Mouse (Mus musculus) lung, postnatal 14 days (tissue): Measurements from ENCODE around the gene Chmp6.

Experiments used
- DNase-seq: peaks from one replicate; pipeline ENCODE4 v3.0.0; 2021

The Chmp6 gene

GRCm38 (mm10) chr11:119909436-119909835, 3.8 kb upstream of the Chmp6 start:
- peak; percentile 83 for DNase-seq

DNA sequence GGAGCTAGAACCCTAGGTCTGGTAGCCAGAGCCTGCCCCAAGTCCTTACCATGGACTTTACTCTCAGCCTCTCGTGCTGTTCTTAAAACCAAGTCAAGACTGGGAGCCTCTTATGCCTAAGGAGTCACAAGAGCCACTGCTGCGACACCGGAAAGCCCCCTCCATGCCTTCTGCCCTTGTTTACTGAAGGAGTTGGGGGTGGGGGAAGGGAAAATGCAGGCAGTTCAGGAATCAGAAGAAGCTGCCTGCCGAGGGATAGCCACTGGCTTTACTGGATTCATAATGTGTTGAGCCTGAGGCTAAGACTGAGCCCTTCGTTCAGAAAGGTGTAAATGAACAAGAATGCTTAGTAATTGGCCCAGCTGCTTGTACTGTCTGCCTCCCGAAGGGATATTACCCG, 396 bp upstream of the Chmp6 start:
- no peak for DNase-seq

DNA sequence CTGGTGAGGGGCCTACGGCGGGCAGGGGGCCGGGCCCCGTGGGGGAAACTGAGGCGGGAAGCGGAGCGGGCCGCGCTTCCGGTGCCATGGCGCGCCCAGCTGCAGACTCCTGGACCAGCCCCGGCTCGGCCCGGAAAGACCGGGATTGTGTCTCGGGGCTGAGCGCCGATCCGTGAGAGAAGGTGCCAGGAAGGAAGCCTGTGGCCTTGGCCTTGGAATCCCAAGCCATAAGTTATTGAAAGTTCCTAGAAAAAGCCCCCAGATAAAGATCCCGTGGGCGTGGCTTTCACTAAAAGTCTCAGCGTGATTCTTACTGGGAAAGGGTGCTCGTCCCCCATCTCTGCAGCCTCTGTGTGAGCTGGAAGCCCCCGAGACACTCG, 684 bp downstream of the Chmp6 start:
- DNase-seq, result no peak

DNA sequence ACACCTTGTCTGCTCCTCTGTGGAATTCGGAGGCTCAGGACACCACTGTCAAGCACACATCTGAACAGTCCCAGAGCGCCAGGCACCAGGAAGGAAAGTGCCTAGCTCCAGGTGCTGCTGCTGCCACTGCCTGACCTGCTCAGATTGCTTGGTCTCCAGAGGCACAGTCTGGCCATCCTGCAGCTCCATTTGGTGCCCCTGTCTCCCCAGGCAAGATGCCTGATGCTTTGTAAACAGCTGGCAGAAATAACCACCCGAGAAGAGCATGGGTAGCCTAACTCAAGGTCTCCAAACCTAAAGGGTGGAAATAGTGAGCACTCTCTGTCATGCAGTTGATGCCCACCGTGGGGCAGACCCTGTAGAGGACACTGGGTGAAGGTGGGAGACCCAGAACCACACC, 1.1 kb downstream of the Chmp6 start:
- DNase-seq, result no peak

- DNase-seq, result no peak
Measured at GRCm38 (mm10) chr11:119915666-119916065, 2.4 kb downstream of the Chmp6 start.

- peak; percentile 78 for DNase-seq
Measured at GRCm38 (mm10) chr11:119916102-119916790, 3.0 kb downstream of the Chmp6 start.

- no peak for DNase-seq
Measured at GRCm38 (mm10) chr11:119916834-119917469, 3.7 kb downstream of the Chmp6 start.

GRCm38 (mm10) chr11:119918521-119918920, 5.3 kb downstream of the Chmp6 start:
- DNase-seq, result no peak

DNA sequence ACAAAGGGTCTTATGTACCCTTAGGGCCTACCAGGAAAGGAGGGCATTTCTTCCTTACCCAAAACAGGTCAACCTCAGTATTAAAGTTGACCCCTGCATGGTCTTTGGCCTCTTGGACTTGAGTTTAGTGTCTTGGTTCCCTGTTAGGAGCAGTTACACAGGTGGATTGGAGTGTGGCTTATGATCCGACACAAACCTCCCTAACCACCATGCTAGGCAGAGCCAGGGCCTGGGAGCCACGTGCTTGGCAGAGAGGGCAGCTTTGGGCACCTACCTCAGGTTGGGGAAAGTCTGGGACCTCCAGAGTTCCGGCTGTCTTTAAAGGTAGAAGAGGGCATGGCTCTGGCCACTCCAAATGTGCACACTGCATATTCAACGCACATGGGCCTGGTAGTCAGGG, 6.2 kb downstream of the Chmp6 start:
- DNase-seq, result no peak

DNA sequence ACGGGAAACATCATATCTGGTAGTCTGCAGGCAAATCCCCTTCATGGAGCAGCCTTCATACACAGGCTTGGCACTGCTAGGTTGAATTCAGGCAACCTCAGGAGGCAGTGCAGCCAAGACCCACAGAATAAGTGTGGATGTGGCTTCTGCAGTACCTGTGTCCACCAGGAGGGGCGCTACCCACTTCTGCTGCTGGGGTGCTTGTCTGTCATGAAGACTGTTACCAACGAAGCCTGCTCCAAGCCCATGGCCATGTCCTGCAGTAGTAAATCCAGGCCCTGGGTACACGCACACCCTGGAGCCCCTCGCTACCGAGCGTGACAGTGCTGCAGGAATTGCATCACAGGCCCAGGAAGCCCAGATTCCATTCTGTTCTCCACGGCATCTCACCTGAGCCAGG, 6.7 kb downstream of the Chmp6 start:
- peak; percentile 78 for DNase-seq

DNA sequence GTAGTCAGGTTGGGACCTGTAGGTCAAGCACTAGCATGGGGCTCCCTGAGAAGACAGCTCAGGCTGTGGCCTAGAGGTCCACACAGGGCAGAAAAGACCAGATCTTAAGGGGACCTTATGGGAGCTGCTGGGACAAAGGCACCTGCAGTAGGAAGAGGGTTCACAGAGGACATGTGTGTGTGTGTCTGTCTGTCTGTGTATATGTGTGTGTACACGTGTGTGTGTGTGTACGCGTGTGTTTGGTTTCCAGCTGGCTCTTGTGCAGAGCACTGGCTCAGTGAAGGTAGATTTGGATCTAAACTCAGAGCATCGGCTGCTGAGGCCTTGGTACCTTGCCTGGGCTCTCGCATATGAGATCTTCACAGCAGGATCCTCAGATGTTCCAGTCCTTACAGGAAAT, 7.4 kb downstream of the Chmp6 start:
- DNase-seq, result no peak

DNA sequence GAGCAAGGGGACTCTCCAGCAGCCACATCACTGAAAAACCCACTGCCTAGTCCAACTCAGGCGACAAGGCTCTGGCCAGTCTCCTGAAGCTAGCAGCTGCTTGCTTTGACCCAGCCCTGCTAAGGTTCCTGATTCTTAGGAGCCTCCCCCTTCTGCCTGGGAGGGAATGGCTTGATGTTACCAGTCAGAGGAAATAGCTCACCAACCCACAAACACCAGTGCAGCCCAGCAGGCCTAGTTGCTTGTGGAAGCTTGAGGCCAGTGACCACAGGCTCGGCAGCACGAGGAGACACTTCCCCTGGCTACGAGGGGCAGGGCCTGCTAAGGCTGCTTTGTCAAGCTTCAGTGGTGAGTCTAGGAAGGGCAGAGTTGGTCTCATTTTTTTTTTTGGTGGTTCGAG, 11.9 kb downstream of the Chmp6 start:
- no peak for DNase-seq

GRCm38 (mm10) chr11:119926762-119927161, 13.5 kb downstream of the Chmp6 start:
- no peak for DNase-seq

GRCm38 (mm10) chr11:119928023-119928681, 14.9 kb downstream of the Chmp6 start:
- DNase-seq, result peak; percentile 64

DNA sequence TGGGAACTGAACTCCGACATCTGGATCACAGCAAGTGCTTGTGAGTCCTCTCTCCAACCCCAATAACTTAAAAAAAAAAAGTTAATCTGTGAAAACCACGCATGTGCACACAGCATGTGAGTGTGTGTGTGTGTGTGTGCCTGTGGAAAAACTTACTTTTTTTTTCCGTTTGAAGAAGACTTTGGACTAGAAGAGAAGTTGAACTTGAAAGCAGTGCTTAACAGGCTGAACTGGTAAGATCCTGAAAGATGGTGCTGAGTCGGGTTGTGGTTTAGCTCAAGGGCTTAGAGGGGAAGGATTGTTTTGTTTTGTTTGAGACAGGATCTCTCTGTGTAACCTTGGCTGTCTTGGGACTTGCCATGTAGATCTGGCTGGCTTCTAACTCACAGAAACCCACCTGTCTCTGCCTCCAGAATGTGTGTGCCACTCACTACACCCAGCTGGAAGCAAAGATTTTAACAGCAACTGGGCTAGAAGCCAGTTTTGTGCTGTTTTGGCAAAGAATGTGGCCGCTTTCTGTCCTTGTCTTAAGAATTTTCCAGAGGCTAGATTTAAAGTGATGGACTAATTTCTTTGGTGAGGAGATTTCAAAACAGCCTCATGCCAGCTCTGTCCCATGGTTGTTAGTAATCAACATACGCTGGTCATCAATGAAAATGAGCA, 16.5 kb downstream of the Chmp6 start:
- no peak for DNase-seq

GRCm38 (mm10) chr11:119931809-119932208, 18.6 kb downstream of the Chmp6 start:
- no peak for DNase-seq

- no peak for DNase-seq
Measured at GRCm38 (mm10) chr11:119933142-119933541, 19.9 kb downstream of the Chmp6 start.

GRCm38 (mm10) chr11:119933819-119934583, 20.8 kb downstream of the Chmp6 start:
- DNase-seq, result no peak

DNA sequence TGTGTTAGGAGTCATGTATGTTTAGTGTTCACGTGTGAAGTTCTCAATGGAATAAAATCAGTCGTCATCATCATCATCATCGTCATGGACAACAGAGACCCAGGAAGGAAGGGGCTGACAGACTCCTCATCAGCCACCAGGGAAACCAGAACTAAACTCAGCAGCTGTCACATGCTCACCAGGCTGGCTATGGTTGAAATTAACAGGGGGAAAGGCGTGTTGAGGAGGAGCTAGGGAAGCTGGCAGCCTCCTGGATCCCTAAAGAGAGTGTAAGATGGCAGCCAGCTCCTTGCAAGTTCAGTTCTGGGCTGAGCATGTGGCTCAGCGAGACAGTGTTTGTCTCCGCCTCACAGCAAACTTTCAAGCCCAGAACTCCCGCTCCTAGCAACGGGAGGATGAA, 21.5 kb downstream of the Chmp6 start:
- DNase-seq, result no peak

- DNase-seq, result peak; percentile 85
Measured at GRCm38 (mm10) chr11:119935457-119935856, 22.2 kb downstream of the Chmp6 start.

GRCm38 (mm10) chr11:119936456-119936855, 23.2 kb downstream of the Chmp6 start:
- DNase-seq, result no peak

- no peak for DNase-seq
Measured at GRCm38 (mm10) chr11:119937216-119937615, 24.0 kb downstream of the Chmp6 start.
